Mouse (Mus musculus): ENCODE results near the gene Lpp.

Gene Lpp

DNA sequence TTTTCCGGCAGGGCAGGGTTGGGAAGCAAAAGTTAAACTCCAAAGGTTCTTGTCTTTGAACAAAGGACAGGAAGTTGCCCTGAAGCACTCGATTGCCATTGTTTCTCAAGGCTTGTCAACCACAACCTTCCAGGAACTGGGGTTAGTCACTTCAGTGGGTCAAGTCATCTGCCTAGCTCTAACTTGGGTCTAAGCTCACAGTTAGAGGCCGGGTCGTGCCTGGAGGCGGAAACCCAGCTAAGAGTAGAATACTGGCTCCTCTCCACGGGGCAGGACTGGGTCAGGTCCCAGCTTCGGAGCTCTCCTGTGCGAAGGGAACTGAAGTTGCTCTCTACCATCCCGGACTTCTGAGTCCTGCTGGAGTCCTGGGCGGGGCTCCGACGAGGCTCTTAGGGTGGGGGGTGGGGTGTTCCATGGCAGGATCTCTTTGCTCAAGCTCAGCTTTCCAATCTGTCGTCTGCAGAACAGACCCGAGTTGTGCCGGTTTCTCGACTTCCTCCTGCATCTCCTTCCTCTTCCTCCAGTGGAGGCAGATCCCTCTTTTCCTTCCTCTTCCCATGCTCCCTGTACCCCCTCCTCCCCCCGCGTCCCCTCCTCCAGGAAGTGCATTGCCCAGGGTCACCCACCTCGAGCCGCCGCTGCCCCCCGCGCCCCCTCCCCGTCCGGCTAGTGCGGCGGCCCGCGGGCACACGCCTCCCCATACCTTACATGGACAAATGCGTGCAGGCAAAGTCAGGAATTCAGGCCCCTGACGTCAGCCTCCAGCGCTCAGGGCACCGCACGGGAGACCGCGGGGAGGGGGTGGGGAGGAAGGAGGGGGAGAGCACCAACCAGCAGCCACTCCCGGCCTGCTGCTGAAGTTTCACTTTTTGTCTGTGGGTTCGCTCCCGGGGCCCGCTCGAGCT lies at the start of gene Lpp:
Gene Lpp, plus strand, starts transcription at position 857 of the 905 bp plus-strand sequence.
- peak; percentile 92 for DNase-seq (ENCODE audit: low read depth, low spot score)

DNA sequence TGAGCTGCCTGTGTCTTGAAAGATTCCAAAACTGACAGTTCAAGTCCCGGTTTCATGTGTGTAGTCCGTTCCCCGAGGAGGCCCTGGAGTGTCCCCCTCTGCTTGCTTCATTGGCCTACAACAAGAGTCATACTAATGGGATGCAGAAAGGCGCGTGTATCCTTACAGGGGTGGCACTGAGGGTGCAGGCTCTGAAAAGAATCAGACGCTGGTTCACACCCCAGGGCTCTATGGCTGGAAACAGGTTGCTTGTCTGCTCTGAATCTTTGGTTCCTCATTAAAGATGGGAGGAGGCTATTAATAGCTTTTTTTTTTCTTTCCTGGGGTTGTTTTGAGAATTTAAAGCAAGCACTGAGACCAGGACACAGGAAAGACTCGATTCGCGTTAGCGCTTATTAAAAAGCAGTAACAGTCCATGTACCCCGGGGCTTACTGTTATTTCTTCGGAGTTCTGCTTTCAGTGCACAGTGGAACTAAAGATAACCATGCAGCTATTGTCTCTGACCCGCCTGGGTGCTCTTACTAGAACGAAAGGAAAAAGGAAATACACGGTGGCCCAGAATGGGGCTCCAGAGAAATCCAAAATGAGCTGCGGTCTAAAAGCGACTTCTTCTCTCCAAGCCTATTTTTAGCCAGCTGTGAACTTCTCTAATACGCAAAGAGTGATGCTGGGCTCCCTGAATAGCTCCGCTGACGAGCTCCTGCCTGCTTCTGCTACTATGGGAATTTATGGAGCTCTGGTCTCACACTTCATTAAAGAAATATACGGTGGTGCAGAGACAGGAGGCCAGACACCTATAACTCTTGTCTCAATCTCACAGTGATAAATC lies 45.5 kb upstream of the Lpp start:
- DNase-seq (ENCODE audit: low read depth, low spot score), result peak; percentile 59

DNA sequence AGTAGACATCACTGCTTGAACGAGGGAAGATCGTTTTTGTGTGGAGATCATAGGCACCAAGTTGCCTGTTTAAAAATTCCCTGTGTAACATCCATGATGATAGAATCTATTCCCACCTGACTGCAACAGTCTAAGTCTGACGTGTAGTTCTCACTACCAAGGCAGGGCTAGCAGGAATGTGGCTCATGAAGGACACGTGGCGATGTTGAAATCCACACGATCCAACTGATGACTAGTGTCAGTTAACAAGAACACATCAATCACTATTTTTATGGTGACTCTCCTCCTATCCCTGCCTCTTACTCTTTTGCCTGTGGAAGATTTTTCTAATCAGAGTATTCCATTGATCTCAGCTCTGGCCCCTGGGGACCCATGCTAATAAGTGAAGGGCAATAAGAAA lies 43.0 kb upstream of the Lpp start:
- no peak for DNase-seq (ENCODE audit: low read depth, low spot score)

GRCm38 (mm10) chr16:24350751-24351150 lies 42.6 kb upstream of the Lpp start:
- no peak for DNase-seq (ENCODE audit: low read depth, low spot score)

DNA sequence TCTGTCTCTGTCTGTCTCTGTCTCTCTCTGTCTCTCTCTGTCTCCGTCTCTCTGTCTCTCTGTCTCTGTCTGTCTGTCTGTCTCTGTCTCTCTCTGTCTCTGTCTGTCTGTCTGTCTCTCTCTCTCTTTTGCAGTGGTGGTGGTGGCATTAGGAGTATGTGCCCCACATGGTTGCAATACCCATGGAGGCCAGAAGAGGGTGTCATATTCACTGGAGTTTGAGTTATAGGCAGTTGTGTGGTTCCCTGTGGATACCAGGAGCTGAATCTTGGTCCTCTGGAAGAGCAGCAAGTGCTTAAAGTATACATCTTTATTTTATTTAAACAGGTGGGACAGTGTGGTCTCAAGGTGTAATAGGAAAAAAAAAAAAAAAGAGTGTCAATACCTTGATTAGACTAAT lies 41.5 kb upstream of the Lpp start:
- DNase-seq (ENCODE audit: low read depth, low spot score), result no peak

- no peak for DNase-seq (ENCODE audit: low read depth, low spot score)
These were observed 39.5 kb upstream of the Lpp start for GRCm38 (mm10) chr16:24353816-24354215.

GRCm38 (mm10) chr16:24361667-24362066 lies 31.6 kb upstream of the Lpp start:
- no peak for DNase-seq (ENCODE audit: low read depth, low spot score)

DNA sequence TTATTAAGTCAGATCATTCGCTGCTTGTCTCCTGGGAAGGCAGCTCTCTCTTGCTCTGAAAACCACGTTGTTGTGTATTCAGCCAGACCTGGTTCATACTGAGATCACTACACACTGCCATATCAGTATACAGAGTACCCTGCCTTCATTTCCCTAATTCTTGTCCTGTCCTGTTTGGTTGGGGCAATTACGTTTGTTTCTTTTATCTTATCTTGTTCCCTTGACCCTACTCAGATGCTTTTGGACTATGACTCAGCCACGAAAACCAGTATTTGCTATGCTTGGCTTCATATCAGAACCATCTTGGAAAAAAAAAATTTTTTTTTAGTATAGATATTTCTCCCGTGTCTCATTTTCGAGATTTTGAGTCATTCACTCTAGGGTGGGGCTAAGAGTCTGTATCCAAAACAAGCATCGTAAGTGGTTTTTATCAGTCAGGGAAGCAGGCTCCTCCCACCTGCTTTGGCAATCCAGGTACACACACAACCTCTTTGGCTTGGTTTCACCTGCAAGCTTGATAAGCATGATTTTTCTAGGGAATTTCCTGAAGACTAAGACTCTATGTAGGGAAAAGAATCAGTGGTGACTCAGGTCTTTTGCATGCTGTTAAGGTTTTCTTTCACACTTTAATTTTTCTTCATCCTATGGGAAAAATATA lies 29.1 kb upstream of the Lpp start:
- DNase-seq (ENCODE audit: low read depth, low spot score), result no peak

DNA sequence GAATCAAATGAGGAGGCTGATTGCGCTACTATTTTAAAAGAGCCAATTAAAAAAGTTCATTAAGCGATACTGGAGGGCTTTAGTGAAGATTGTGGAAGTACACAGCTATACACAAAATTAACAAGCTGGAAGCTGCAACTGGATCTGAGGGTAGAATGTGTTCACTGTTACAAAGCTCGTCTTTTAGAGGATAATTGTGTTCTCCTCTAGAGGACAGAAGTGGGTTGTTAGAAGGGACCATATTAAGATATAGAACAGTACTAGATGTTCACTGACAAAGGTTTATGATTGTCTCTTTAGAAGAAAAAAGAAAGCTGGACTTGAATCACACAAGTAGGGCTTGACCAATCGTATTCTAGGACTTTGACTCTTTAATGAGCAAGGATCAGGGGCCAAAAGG lies 27.4 kb upstream of the Lpp start:
- no peak for DNase-seq (ENCODE audit: low read depth, low spot score)

DNA sequence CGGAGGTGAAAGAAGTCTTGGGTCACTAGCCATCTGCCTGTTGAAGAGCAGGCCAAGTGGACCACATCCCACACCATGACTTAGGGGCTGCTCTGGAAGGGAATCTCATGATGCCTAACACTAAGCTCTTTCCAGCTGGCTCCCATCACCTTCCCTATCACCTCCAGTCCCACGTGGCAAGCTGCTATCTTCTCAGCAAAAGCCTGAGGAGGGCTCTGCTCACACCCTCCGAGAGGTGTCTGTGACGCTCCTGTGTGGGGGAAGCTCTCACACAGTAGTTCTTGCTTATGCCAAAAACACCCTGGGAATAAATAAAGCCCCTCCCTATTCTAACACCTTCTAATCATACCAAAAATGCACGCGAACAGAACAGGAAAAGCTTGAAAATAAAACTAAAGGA lies 26.2 kb upstream of the Lpp start:
- no peak for DNase-seq (ENCODE audit: low read depth, low spot score)

- DNase-seq (ENCODE audit: low read depth, low spot score), result peak; percentile 55
These were observed 25.8 kb upstream of the Lpp start for GRCm38 (mm10) chr16:24367506-24367905.

GRCm38 (mm10) chr16:24376478-24376877 lies 16.8 kb upstream of the Lpp start:
- no peak for DNase-seq (ENCODE audit: low read depth, low spot score)

GRCm38 (mm10) chr16:24390596-24390995 lies 2.7 kb upstream of the Lpp start:
- DNase-seq (ENCODE audit: low read depth, low spot score), result no peak

DNA sequence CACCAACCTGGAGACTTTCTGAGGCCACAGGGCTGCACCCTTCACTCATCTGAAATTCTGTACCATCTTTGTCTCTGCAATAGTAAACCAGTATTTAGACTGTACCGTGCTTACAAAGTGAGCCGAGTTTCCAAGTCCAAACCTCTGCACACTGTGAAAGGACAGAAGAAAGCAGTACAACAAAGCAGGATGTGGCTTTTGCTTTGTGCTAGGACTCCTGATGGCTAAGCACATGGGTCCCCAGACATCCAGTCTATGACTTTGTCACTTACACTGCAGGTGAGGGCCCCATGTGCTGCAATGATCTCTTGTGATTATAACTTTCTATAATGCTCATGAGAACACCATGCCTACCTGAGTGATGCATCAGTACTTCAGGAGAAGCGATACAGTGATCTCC lies 2.2 kb upstream of the Lpp start:
- no peak for DNase-seq (ENCODE audit: low read depth, low spot score)

DNA sequence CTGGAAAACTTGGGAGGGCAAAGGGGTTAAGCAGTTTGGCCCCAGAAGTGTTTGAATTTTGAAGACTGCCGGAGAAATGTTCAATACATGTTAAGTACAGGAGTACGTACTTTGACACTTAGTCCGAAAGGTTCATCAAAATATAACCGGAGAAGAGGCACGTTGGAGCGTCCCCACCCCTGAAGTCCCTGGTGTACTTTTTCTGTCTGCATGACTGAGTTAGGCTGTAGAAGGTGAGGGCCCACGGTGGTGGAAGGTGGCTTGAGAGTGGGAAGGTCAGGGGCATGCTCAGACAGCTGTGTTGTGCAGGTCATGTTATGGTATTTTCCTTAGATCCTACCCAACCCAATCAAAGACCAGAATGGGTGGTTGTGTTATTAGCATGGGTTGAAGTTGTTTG lies 1.4 kb upstream of the Lpp start:
- DNase-seq (ENCODE audit: low read depth, low spot score), result no peak

- DNase-seq (ENCODE audit: low read depth, low spot score), result peak; percentile 34
These were observed 376 bp downstream of the Lpp start for GRCm38 (mm10) chr16:24393556-24394210.

GRCm38 (mm10) chr16:24394211-24394991 lies 1.1 kb downstream of the Lpp start:
- DNase-seq (ENCODE audit: low read depth, low spot score), result peak; percentile 45

DNA sequence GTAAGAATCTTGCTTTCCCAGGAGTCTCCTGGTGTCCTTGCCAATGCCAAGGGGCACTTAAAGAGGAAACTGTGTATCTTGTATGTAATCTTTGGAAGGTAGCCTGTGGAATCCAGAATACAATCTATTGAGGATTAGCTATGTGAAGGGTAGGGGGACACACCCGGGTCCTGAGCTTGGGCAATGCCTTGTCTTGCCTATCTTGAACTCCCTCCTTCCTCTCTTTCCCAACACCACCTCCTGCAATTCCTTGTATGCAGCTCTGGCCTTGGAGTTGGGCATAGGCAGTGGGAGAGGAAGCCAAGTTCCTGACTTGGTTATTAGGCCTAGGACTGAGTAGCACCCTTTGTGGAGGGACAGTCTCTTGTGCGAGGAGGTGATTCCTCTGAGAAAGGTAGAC lies 1.8 kb downstream of the Lpp start:
- DNase-seq (ENCODE audit: low read depth, low spot score), result no peak

DNA sequence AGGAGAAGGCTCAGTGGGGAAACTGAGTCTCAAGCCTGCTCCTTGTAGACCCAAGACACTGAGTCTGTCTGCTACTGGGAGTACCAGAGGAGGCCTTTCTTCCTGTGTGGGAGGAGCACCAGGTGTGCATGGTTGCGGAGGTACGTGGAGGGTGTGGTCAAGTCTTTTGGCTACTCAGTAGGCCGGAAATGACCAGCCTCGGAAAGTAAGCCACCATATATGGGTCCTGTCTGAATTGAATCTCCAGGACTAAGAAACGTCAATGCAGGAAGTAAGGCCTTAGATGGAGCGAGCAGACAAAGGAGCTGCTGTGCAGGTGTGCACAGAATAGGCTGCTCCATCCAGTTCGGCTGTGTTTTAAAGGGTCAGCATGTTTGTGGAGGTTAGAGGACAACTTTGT lies 3.2 kb downstream of the Lpp start:
- no peak for DNase-seq (ENCODE audit: low read depth, low spot score)

GRCm38 (mm10) chr16:24398476-24398875 lies 5.2 kb downstream of the Lpp start:
- DNase-seq (ENCODE audit: low read depth, low spot score), result peak; percentile 51

GRCm38 (mm10) chr16:24398893-24399292 lies 5.6 kb downstream of the Lpp start:
- DNase-seq (ENCODE audit: low read depth, low spot score), result no peak
